Mouse (Mus musculus): ENCODE results near the gene BC030870. TPM values are rescaled to one million over a fixed set of nuclear protein-coding genes. Genes with fewer than 3 reads are reported as not detected.

Gene BC030870
- polyA plus RNA-seq, 1 experiment = not detected

DNA sequence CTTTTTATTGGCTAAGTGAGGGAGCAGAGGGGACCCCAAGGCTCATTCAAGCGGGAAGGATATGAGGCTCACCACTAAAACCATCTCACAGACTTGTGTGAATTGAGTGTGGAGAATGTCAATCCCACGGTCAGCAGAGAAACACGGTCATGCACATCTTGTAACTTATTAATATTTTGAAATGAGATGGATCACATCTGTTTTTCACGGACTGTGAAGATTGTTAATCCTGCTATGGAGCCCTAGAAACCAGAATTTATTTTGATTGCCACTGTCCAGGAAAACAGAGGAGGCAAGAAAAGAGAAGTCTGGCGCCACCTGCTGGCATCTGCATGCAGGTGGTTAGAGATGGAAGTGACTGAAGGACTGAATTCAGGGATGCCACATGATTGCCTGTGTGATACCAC is 19.1 kb downstream of the BC030870 start:
- Histone ChIP-seq H3K4me1 (ENCODE audit: control insufficient read depth, insufficient read depth, low read length) (peaks cover 3% of the 10 kb centered on the region; the same call in 1 of the 2 replicates), H3K27ac (ENCODE audit: insufficient read depth, low read length) (no peak overlapping the region), H3K4me3 (ENCODE audit: insufficient read depth, low read length) (no peak overlapping the region)
- peak; percentile 69; the same call in 1 of the 2 replicates for TF ChIP-seq CTCF (IDR thresholded peaks at IDR 0.05; ENCODE audit: borderline replicate concordance, insufficient read depth, low read length)
- no peak for TF ChIP-seq POLR2A (IDR thresholded peaks at IDR 0.05; ENCODE audit: low read depth, low read length)

DNA sequence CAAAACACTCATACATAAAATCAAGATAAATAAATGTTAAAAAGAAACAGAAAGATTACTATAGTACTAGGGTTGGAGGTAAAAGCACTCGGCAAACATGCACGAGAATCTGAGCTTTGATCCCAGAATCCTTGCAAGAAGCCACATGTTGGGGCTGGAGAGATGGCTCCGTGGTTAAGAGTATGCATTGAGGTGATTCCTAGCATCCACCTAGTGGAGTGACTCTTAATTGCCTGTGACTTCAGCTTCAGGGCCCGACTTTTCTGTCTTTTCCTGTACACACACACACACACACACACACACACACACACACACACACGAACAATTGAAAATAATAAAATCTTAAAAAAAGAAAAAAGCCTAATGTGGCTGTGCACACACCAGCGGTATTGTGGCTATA is 20.4 kb downstream of the BC030870 start:
- Histone ChIP-seq H3K27ac (ENCODE audit: insufficient read depth, low read length) (no peak overlapping the region), H3K4me1 (ENCODE audit: control insufficient read depth, insufficient read depth, low read length) (peaks cover 3% of the 10 kb centered on the region; the same call in 1 of the 2 replicates), H3K4me3 (ENCODE audit: insufficient read depth, low read length) (no peak overlapping the region)
- TF ChIP-seq CTCF (IDR thresholded peaks at IDR 0.05; ENCODE audit: borderline replicate concordance, insufficient read depth, low read length) (no peak), POLR2A (IDR thresholded peaks at IDR 0.05; ENCODE audit: low read depth, low read length) (no peak)

DNA sequence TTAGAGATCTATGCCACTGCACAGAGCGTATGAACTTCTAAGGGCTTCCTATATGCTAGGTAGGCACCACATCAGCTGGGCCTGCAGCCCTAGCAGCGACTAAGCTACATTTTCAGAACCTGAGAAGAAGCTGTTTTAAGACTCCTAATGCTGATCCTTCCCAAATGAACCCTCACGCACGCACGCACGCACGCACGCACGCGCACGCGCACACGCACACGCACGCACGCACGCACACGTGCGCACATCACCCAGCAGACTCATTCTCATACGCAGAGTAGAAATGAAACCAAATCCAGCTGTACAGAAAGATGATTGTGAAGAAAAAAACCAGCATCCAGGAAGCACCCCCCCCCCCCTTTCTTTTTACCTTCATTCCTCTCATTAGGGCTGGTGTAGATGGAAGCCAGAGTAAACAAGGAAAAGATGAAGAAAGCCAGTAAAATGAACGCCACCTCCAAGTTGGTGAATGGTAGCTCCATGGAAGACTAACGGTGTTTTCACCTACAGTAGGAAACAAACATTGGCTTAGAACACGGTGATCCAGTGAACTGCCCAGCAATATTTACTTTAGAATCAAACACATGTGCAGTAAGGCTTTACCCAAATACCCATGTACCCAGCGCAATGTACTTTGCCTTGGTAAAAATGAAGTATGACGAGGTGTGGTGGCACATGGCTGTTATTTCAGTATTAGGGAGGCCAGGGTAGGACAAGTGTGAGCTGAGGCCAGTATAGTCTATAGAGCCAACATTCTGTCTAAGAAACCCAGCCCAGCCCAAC is 21.2 kb downstream of the BC030870 start:
- TF ChIP-seq CTCF (IDR thresholded peaks at IDR 0.05; ENCODE audit: borderline replicate concordance, insufficient read depth, low read length) (no peak), POLR2A (IDR thresholded peaks at IDR 0.05; ENCODE audit: low read depth, low read length) (no peak)
- H3K4me1 ChIP-seq (ENCODE audit: control insufficient read depth, insufficient read depth, low read length) = peaks cover 3% of the 10 kb centered on the region; the same call in 1 of the 2 replicates
- no peak overlapping the region for H3K27ac ChIP-seq (ENCODE audit: insufficient read depth, low read length)
- no peak overlapping the region for H3K4me3 ChIP-seq (ENCODE audit: insufficient read depth, low read length)

DNA sequence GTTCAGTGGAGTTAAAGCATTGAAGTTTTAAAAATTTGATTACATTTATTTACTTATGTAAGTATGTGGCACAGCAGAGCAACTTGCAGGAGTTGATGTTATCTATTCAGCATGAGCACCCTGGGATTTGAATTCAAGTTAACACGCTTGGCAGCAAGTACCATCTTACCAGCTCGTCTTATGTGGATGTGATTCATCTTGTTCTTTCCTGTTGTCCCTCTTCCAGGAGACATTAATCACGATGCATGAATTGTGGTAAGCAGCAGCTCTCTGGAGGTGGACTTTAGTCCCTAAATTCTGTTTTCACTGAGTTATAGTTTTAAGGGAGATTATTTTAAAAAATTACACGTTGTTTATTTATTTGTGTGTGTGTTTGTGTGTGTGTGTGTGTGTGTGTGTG is 25.3 kb downstream of the BC030870 start:
- TF ChIP-seq CTCF (IDR thresholded peaks at IDR 0.05; ENCODE audit: borderline replicate concordance, insufficient read depth, low read length) = no peak
- no peak for TF ChIP-seq POLR2A (IDR thresholded peaks at IDR 0.05; ENCODE audit: low read depth, low read length)
- H3K4me1 ChIP-seq (ENCODE audit: control insufficient read depth, insufficient read depth, low read length) = no peaks in the 10 kb centered on the region
- H3K4me3 ChIP-seq (ENCODE audit: insufficient read depth, low read length) = no peak overlapping the region
- no peak overlapping the region for H3K27ac ChIP-seq (ENCODE audit: insufficient read depth, low read length)

DNA sequence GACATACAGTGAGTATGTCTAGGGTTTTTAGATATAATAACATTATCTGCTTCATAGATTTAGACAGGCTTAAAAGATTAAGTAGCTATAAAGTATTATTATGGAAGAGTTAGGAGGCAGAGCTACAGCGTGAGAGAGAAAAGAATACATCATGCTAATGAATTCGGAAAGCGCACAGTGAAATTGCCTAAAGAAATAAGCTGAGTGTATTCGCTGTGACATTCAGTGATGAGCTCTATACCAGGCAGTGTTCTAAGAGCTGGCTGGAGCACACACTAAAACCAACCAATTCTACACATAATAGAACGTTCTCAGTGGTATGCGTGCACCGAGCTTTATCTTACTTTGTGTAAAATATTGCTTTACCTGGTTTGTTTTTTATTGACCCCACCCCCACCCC is 25.7 kb downstream of the BC030870 start:
- no peaks in the 10 kb centered on the region for H3K4me1 ChIP-seq (ENCODE audit: control insufficient read depth, insufficient read depth, low read length)
- no peak overlapping the region for H3K4me3 ChIP-seq (ENCODE audit: insufficient read depth, low read length)
- H3K27ac ChIP-seq (ENCODE audit: insufficient read depth, low read length) = no peak overlapping the region
- TF ChIP-seq CTCF (IDR thresholded peaks at IDR 0.05; ENCODE audit: borderline replicate concordance, insufficient read depth, low read length) (no peak), POLR2A (IDR thresholded peaks at IDR 0.05; ENCODE audit: low read depth, low read length) (no peak)

DNA sequence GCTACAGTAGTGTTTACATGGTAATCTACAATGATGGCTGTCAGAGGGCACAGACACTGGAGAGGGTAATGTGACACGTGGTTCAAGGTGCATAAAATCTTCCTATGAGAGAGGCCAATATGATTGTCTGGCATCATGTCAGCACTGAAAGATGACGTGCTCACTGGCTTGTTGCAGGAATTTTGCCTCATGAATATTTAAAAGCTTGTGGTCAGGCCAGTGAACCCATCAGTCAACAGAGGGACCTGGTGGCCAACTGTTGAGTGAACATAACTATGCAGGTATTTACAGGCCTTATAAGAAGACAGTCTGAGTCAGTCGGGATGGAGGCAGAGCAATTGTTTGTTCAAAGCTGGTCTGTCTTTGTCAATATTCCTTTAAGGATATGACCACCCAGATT is 29.6 kb downstream of the BC030870 start:
- Histone ChIP-seq H3K4me1 (ENCODE audit: control insufficient read depth, insufficient read depth, low read length) (no peaks in the 10 kb centered on the region), H3K4me3 (ENCODE audit: insufficient read depth, low read length) (no peak overlapping the region), H3K27ac (ENCODE audit: insufficient read depth, low read length) (no peak overlapping the region)
- no peak for TF ChIP-seq CTCF (IDR thresholded peaks at IDR 0.05; ENCODE audit: borderline replicate concordance, insufficient read depth, low read length)
- no peak for TF ChIP-seq POLR2A (IDR thresholded peaks at IDR 0.05; ENCODE audit: low read depth, low read length)

DNA sequence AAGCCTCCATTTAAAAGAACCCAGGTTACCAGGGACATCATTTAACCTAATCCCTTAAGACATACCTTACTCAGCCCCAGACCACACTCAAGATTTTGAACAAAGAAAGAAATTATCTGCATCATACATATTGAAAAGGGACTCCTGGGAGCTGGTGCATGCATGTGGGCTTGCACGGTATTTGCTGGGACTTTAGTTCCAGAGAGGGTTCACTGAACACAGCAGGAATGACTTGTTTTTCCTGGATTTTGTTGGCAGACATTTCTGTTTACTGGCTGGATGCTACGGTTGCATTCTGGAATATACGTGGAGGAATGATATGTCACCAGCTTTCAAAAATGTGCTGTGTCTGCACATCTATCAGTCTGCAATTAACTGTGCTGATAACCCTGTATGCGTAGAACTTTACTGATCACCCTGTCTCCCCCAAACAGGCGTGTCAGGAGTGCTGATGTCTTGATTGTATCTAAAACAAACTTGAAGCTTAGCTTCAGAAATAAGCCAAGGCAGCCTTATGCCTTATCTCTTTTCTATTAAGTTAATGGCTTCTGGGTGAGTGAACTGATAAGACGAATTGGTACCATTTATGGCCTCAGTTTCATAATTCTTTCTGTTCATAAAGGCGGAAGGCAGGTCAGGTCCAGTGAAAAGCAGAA is 31.5 kb downstream of the BC030870 start:
- Histone ChIP-seq H3K4me1 (ENCODE audit: control insufficient read depth, insufficient read depth, low read length) (no peaks in the 10 kb centered on the region), H3K27ac (ENCODE audit: insufficient read depth, low read length) (no peak overlapping the region), H3K4me3 (ENCODE audit: insufficient read depth, low read length) (no peak overlapping the region)
- TF ChIP-seq CTCF (IDR thresholded peaks at IDR 0.05; ENCODE audit: borderline replicate concordance, insufficient read depth, low read length) (no peak), POLR2A (IDR thresholded peaks at IDR 0.05; ENCODE audit: low read depth, low read length) (no peak)

DNA sequence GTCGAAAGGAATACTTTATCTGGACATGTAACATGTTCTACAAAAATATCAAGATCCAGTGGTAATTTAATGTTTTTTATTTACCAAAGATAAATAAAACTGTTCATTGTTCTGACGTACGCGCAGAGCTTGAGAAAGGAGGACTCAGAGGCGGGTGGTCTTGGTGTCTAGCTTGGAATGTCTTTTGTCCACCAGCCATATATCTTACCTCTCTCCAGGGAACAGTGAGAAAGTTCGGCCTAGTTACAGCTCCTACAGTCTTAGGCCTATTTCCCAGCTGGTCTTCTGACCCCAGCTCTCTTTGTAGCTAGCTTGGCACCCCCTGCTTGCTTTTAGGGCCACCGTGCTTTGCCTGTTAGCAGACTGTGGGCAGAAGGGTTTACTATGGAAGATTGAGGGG is 39.6 kb downstream of the BC030870 start:
- TF ChIP-seq CTCF (IDR thresholded peaks at IDR 0.05; ENCODE audit: borderline replicate concordance, insufficient read depth, low read length) (no peak), POLR2A (IDR thresholded peaks at IDR 0.05; ENCODE audit: low read depth, low read length) (no peak)
- no peaks in the 10 kb centered on the region for H3K4me1 ChIP-seq (ENCODE audit: control insufficient read depth, insufficient read depth, low read length)
- H3K27ac ChIP-seq (ENCODE audit: insufficient read depth, low read length) = no peak overlapping the region
- H3K4me3 ChIP-seq (ENCODE audit: insufficient read depth, low read length) = no peak overlapping the region

DNA sequence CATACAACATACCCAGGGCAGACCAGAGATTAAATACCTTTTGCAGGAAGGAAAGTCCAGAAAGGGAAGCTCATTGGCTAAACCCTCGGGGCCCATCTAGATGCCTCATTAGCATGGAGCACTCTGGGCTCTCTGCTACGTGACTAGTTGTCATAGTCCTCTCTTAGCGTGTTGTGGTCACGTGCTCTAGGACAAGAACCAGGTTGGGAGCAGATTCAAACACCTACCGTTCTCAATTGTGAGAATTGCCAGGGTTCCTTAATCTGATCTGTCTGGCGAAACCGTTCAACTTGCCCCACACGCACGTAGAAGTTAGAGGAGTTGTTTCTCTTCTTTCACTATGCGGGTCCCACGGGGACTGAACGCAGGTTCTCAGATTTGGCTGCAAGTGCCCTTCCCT is 41.2 kb downstream of the BC030870 start:
- Histone ChIP-seq H3K27ac (ENCODE audit: insufficient read depth, low read length) (no peak overlapping the region), H3K4me3 (ENCODE audit: insufficient read depth, low read length) (no peak overlapping the region), H3K4me1 (ENCODE audit: control insufficient read depth, insufficient read depth, low read length) (no peaks in the 10 kb centered on the region)
- TF ChIP-seq POLR2A (IDR thresholded peaks at IDR 0.05; ENCODE audit: low read depth, low read length) = no peak
- TF ChIP-seq CTCF (IDR thresholded peaks at IDR 0.05; ENCODE audit: borderline replicate concordance, insufficient read depth, low read length) = no peak

DNA sequence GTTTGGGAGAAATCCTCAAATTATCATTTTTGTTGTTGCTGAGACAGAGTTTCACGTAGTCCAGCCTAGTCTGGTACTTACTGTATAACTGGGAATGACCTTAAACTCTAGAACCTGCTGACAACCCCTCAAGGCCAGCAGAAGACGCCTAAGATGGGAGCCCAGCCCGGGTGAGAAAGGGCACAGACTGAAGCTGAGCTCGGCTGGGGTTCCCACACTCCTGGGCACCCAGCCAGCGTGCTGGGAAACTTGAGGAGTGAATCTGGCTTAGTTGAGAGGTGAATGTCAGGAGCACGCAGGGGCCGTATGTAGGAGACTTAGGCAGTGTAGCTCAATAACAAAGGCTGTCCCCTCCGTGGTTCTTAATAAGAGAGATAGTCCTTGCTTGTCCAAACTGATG is 41.7 kb downstream of the BC030870 start:
- Histone ChIP-seq H3K27ac (ENCODE audit: insufficient read depth, low read length) (no peak overlapping the region), H3K4me1 (ENCODE audit: control insufficient read depth, insufficient read depth, low read length) (no peaks in the 10 kb centered on the region), H3K4me3 (ENCODE audit: insufficient read depth, low read length) (no peak overlapping the region)
- no peak for TF ChIP-seq CTCF (IDR thresholded peaks at IDR 0.05; ENCODE audit: borderline replicate concordance, insufficient read depth, low read length)
- TF ChIP-seq POLR2A (IDR thresholded peaks at IDR 0.05; ENCODE audit: low read depth, low read length) = no peak
